Mouse (Mus musculus) embryonic facial prominence, embryonic 14.5 days (tissue): ENCODE data around the gene Gpr153. TPM values are rescaled to one million over a fixed set of nuclear protein-coding genes. Genes with fewer than 3 reads are reported as not detected.

ENCODE experiments used
- ATAC-seq: fragments of 200-750 bp; cut with Nextera tagmentation; 2 replicates; pipeline ENCODE4 v1.8.0; 2017; ENCODE audit warnings: low read depth, moderate number of reproducible peaks, moderate TSS enrichment
- DNase-seq: peaks from one replicate; pipeline ENCODE4 v3.0.0-alpha.2; 2015; ENCODE audit warnings: low spot score
- H3K27ac ChIP-seq: fragments of 300-500 bp; sonication (generic); replicated peaks from 2 replicates; pipeline ENCODE4 v1.5.1; 2014; ENCODE audit warnings: low read depth, mild to moderate bottlenecking, low read length, moderate library complexity
- H3K27me3 ChIP-seq: fragments of 300-500 bp; sonication (generic); replicated peaks from 2 replicates; pipeline ENCODE4 v1.6.1; 2014; ENCODE audit warnings: low read length; ENCODE audit not compliant: control insufficient read depth, insufficient read depth
- H3K36me3 ChIP-seq: fragments of 300-500 bp; sonication (generic); 2 replicates; pipeline ENCODE4 v1.6.1; 2014; ENCODE audit warnings: low read length, mixed read lengths; ENCODE audit not compliant: control insufficient read depth, insufficient read depth
- H3K4me1 ChIP-seq: fragments of 300-500 bp; sonication (generic); 2 replicates; pipeline ENCODE4 v1.6.1; 2014; ENCODE audit warnings: antibody characterized with exemption, low read length; ENCODE audit not compliant: control insufficient read depth, insufficient read depth
- H3K4me2 ChIP-seq: fragments of 300-500 bp; sonication (generic); 2 replicates; pipeline ENCODE4 v1.6.1; 2014; ENCODE audit warnings: low read depth, mild to moderate bottlenecking, low read length, moderate library complexity, mixed read lengths
- H3K4me3 ChIP-seq: fragments of 300-500 bp; sonication (generic); 2 replicates; pipeline ENCODE4 v1.5.1; 2014; ENCODE audit warnings: low read depth, mild to moderate bottlenecking, low read length
- H3K9ac ChIP-seq: fragments of 300-500 bp; sonication (generic); 2 replicates; pipeline ENCODE4 v1.6.1; 2014; ENCODE audit warnings: low read depth, mild to moderate bottlenecking, low read length, moderate library complexity, mixed read lengths
- H3K9me3 ChIP-seq: fragments of 300-500 bp; sonication (generic); 2 replicates; pipeline ENCODE4 v1.6.1; 2016; ENCODE audit warnings: low read length; ENCODE audit not compliant: control insufficient read depth
- WGBS: fragments of 180-500 bp; shearing (Covaris S2); extraction: QIAGEN DNeasy Blood & Tissue Kit; methylation state at CpG from one replicate; pipeline ENCODE4 v1.1.7; 2014; 5-methylcytosine and 5-hydroxymethylcytosine counted together
- polyA plus RNA-seq: library from polyadenylated mRNA; unstranded; fragments of >200 nt; fragmentation: Nextera tagmentation; extraction: Ambion mirVana; gene quantifications from 2 replicates; pipeline ENCODE4 v1.2.1, GENCODE M21; 2014

Gene Gpr153
- polyA plus RNA-seq, 1 experiment from 2014 or later, result 40.7 TPM

- Histone ChIP-seq H3K9ac (no peak overlapping the region), H3K9me3 (no peaks in the 10 kb centered on the region), H3K4me3 (no peak overlapping the region), H3K4me2 (no peak overlapping the region), H3K4me1 (peaks cover 16% of the 10 kb centered on the region), H3K36me3 (no peaks in the 10 kb centered on the region), H3K27ac (no peak overlapping the region), H3K27me3 (peaks cover 93% of the 10 kb centered on the region)
- no peak for ATAC-seq
- WGBS, result 15% methylated on average over 18 of the region's 19 CpGs
- no peak for DNase-seq
Observed at GRCm38 (mm10) chr4:152287317-152288120, 13.5 kb downstream of the Gpr153 start.

DNA sequence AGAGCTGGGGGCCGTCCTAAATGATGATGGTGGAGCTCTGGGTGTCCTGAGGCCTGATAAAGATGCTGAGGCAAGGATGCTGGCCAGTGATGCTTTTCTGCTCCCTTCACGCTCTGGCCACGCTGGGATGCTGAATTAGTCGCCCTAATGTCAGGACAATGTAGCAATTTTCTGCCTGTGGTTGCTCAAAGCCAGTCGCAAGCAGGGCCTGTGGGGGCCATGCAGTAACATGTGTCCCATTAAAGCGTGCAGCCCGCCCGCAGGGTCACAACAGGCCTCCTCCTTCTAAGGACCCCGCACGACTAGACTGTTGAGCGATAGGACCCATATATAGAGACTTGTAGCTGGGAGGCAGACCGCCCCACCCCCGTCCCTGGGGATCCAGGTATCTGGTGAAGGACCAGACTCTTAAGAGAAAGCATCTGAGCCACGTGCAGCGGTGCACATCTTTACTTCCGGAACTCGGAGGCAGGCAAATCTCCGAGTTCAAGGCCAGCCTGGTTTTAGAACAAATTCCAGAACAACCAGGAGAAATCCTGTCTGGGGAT is 14.4 kb downstream of the Gpr153 start:
- DNase-seq (no peak), ATAC-seq (no peak)
- Histone ChIP-seq H3K9me3 (no peaks in the 10 kb centered on the region), H3K27me3 (peaks cover 93% of the 10 kb centered on the region), H3K4me3 (no peak overlapping the region), H3K9ac (no peak overlapping the region), H3K4me1 (peaks cover 10% of the 10 kb centered on the region), H3K4me2 (no peak overlapping the region), H3K27ac (no peak overlapping the region), H3K36me3 (no peaks in the 10 kb centered on the region)
- 33% methylated on average over 18 of the region's 18 CpGs for WGBS

DNA sequence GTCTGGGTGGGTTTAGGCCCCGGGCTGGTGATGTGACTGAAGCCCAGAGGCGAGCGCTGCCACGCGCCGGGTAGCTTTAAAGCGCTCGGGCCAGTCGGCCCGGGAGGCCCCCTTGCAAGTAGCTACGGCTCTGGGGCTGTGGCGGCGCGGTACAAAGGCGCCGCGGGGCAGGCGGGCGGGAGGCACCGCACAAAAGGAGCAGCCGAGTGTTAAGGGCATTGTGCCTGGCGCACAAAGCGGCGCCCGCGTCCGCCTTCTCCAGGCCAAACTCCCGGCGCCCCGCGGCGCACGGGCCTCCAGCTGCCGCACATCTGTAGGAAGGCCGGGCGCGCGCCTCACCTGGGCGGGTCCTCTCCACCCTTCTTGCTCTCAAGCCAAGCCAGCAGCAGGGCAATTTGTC is 16.4 kb downstream of the Gpr153 start:
- WGBS, result 2% methylated on average over 14 of the region's 39 CpGs
- H3K9me3 ChIP-seq, result no peaks in the 10 kb centered on the region
- peaks cover 10% of the 10 kb centered on the region for H3K4me1 ChIP-seq
- no peaks in the 10 kb centered on the region for H3K36me3 ChIP-seq
- no peak for DNase-seq
- no peak for ATAC-seq
- H3K4me2 ChIP-seq, result peak overlapping the region; percentile 54
- peaks cover 80% of the 10 kb centered on the region for H3K27me3 ChIP-seq
- peak overlapping the region; percentile 34 for H3K4me3 ChIP-seq
- H3K27ac ChIP-seq, result no peak overlapping the region
- peak overlapping the region; percentile 37; the same call in 1 of the 2 replicates for H3K9ac ChIP-seq

DNA sequence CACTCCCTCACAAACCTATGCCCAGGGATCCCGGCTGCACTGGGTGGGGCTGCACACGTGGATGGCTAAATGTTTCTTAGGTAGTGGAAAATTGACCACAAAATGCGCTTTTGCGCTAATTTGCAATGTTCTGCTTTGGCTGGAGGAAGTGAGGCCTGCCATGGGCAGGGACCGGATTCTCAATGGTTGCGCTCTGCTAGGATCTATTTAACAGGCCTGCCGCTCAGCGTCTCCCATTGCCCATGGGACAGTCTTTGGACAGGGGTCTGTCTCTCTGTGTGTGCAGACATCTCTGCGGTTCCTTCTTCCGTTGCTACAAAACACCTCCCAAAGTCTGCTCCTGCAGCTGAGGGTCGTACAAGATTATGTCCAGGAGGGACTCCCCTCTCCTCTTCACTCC is 17.0 kb downstream of the Gpr153 start:
- 12% methylated on average over 11 of the region's 11 CpGs for WGBS
- H3K4me3 ChIP-seq, result no peak overlapping the region; the same call in 1 of the 2 replicates

GRCm38 (mm10) chr4:152291562-152291961 is 17.5 kb downstream of the Gpr153 start, which contains the start of gene Hes3:
TSS of gene Hes3 (minus strand) at chr4:152291662.
- Histone ChIP-seq H3K4me1 (peaks cover 7% of the 10 kb centered on the region; the same call in 1 of the 2 replicates), H3K27me3 (peaks cover 68% of the 10 kb centered on the region), H3K4me3 (peak within 1 kb of the TSS; percentile 34), H3K27ac (no peak within 1 kb of the TSS), H3K4me2 (peak within 1 kb of the TSS; percentile 54), H3K9ac (peak within 1 kb of the TSS; percentile 37; the same call in 1 of the 2 replicates), H3K36me3 (no peaks in the 10 kb centered on the region), H3K9me3 (no peaks in the 10 kb centered on the region)
- DNase-seq (no peak), ATAC-seq (no peak)
- 29% methylated on average over 6 of the region's 6 CpGs for WGBS

More for the DNA sequence above, 17.0 kb downstream of the Gpr153 start:
- H3K27me3 ChIP-seq, result peaks cover 74% of the 10 kb centered on the region
- H3K27ac ChIP-seq, result no peak overlapping the region
- DNase-seq (no peak), ATAC-seq (no peak)
- peaks cover 9% of the 10 kb centered on the region for H3K4me1 ChIP-seq
- peak overlapping the region; percentile 54 for H3K4me2 ChIP-seq
- no peaks in the 10 kb centered on the region for H3K9me3 ChIP-seq
- no peak overlapping the region for H3K9ac ChIP-seq
- H3K36me3 ChIP-seq, result no peaks in the 10 kb centered on the region

- Histone ChIP-seq H3K4me1 (peaks cover 7% of the 10 kb centered on the region; the same call in 1 of the 2 replicates), H3K27me3 (peaks cover 62% of the 10 kb centered on the region), H3K9ac (no peak overlapping the region), H3K4me2 (no peak overlapping the region), H3K36me3 (no peaks in the 10 kb centered on the region), H3K4me3 (no peak overlapping the region), H3K27ac (no peak overlapping the region), H3K9me3 (no peaks in the 10 kb centered on the region)
- ATAC-seq (no peak), DNase-seq (no peak)
- WGBS, result 26% methylated on average over 12 of the region's 12 CpGs
Observed at GRCm38 (mm10) chr4:152292102-152292765, 18.2 kb downstream of the Gpr153 start.

GRCm38 (mm10) chr4:152294188-152294929 is 20.3 kb downstream of the Gpr153 start:
- H3K9me3 ChIP-seq, result no peaks in the 10 kb centered on the region
- H3K4me1 ChIP-seq, result peaks cover 14% of the 10 kb centered on the region
- DNase-seq, result no peak
- H3K27me3 ChIP-seq, result peaks cover 47% of the 10 kb centered on the region
- no peak overlapping the region for H3K4me2 ChIP-seq
- no peak overlapping the region for H3K9ac ChIP-seq
- ATAC-seq, result no peak
- WGBS, result 41% methylated on average over 10 of the region's 10 CpGs
- no peak overlapping the region for H3K4me3 ChIP-seq
- H3K36me3 ChIP-seq, result no peaks in the 10 kb centered on the region
- H3K27ac ChIP-seq, result no peak overlapping the region

DNA sequence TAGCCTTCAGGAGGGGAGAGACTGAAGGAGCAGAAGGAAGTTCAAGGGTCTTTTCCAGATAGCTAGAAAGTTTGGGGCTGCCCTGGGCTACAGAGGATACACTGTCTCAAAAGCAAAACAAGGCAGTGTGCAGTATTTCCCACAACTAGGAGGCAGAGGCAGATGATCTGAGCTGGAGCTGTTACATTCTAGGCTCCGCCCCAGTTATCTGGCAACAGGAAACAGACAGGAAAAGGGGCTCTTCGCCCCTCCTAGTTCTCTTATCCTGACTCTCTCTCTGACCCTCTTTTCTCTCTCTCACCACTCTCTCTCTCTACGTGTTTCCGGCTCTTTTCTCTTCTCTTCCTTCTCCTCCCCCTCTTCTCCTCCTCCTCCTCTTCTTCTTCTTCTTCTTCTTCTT is 21.9 kb downstream of the Gpr153 start:
- H3K27me3 ChIP-seq, result peaks cover 32% of the 10 kb centered on the region
- 34% methylated on average over 4 of the region's 4 CpGs for WGBS

More for the DNA sequence above, 21.9 kb downstream of the Gpr153 start:
- H3K36me3 ChIP-seq, result peaks cover 12% of the 10 kb centered on the region; the same call in 1 of the 2 replicates
- no peaks in the 10 kb centered on the region for H3K9me3 ChIP-seq
- no peak overlapping the region for H3K4me3 ChIP-seq
- H3K4me1 ChIP-seq, result peaks cover 10% of the 10 kb centered on the region
- no peak overlapping the region for H3K4me2 ChIP-seq
- no peak for ATAC-seq
- H3K9ac ChIP-seq, result no peak overlapping the region
- H3K27ac ChIP-seq, result no peak overlapping the region
- DNase-seq, result peak; percentile 43
